Mouse (Mus musculus) spleen, adult 12 weeks (tissue): ENCODE results near the gene Nckap5.

Experiments used
- DNase-seq: peaks from one replicate; pipeline ENCODE4 v3.0.0; 2022; ENCODE audit warnings: low spot score

Gene Nckap5

GRCm38 (mm10) chr1:126557791-126558294 lies 272.8 kb downstream of the Nckap5 start:
- DNase-seq, result no peak

GRCm38 (mm10) chr1:126547979-126548378 lies 282.6 kb downstream of the Nckap5 start:
- no peak for DNase-seq

GRCm38 (mm10) chr1:126544471-126544870 lies 286.1 kb downstream of the Nckap5 start:
- no peak for DNase-seq

- no peak for DNase-seq
Observed at GRCm38 (mm10) chr1:126537223-126537757, 293.3 kb downstream of the Nckap5 start.

- DNase-seq, result no peak
Observed at GRCm38 (mm10) chr1:126535527-126535926, 295.1 kb downstream of the Nckap5 start.

GRCm38 (mm10) chr1:126534046-126534445 lies 296.6 kb downstream of the Nckap5 start:
- no peak for DNase-seq

GRCm38 (mm10) chr1:126528043-126528598 lies 302.5 kb downstream of the Nckap5 start:
- DNase-seq, result no peak

GRCm38 (mm10) chr1:126518067-126518466 lies 312.5 kb downstream of the Nckap5 start:
- DNase-seq, result no peak

- no peak for DNase-seq
Observed at GRCm38 (mm10) chr1:126517427-126517826, 313.2 kb downstream of the Nckap5 start.

- no peak for DNase-seq
Observed at GRCm38 (mm10) chr1:126515054-126515756, 315.4 kb downstream of the Nckap5 start.

GRCm38 (mm10) chr1:126511835-126512445 lies 318.7 kb downstream of the Nckap5 start:
- DNase-seq, result no peak

GRCm38 (mm10) chr1:126504717-126505116 lies 325.9 kb downstream of the Nckap5 start:
- no peak for DNase-seq

- DNase-seq, result no peak
Observed at GRCm38 (mm10) chr1:126502741-126503140, 327.9 kb downstream of the Nckap5 start.

- no peak for DNase-seq
Observed at GRCm38 (mm10) chr1:126496722-126497121, 333.9 kb downstream of the Nckap5 start.

- DNase-seq, result no peak
Observed at GRCm38 (mm10) chr1:126492206-126493071, 338.2 kb downstream of the Nckap5 start.

GRCm38 (mm10) chr1:126491412-126491811 lies 339.2 kb downstream of the Nckap5 start:
- no peak for DNase-seq

GRCm38 (mm10) chr1:126490256-126490655 lies 340.3 kb downstream of the Nckap5 start:
- no peak for DNase-seq

GRCm38 (mm10) chr1:126484664-126485087 lies 345.9 kb downstream of the Nckap5 start:
- DNase-seq, result no peak

- DNase-seq, result no peak
Observed at GRCm38 (mm10) chr1:126483665-126484064, 346.9 kb downstream of the Nckap5 start.

- DNase-seq, result no peak
Observed at GRCm38 (mm10) chr1:126481459-126482228, 349.0 kb downstream of the Nckap5 start.

GRCm38 (mm10) chr1:126473044-126473443 lies 357.6 kb downstream of the Nckap5 start:
- DNase-seq, result no peak
